Mouse (Mus musculus) ES-Bruce4 (cell line): ENCODE data around the gene Lims1.

Experiments
- CTCF ChIP-seq: IDR thresholded peaks from one replicate; pipeline ENCODE4 v1.8.1; 2011; ENCODE audit warnings: low read depth, low read length
- EP300 ChIP-seq: IDR thresholded peaks from 2 replicates; pipeline ENCODE4 v1.6.1; 2011; ENCODE audit warnings: low read depth, low read length; ENCODE audit not compliant: insufficient read depth
- POLR2A ChIP-seq: IDR thresholded peaks from one replicate; pipeline ENCODE4 v1.8.1; 2011; ENCODE audit warnings: low read length; ENCODE audit not compliant: insufficient read depth

DNA sequence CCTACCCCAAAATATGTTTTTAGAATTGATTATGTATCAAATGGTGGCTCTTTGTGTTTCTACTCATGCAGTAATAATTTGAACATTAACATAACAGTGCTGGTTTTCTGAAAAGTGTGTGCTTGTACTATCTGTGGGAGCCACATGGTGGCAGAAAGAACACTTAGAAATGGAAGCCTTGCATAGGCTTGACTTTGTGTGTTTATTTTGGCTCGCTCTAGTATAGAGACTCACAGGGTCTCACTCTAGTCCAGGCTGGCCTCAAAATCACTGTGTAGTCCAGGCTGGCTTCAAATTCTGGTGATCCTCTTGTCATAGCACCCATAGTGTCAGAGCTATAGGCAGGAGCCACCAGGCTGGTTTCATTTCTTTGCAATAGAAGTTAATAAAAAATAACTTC, 39.5 kb downstream of the Lims1 start:
- TF ChIP-seq EP300, result no peak
- no peak for TF ChIP-seq CTCF
- TF ChIP-seq POLR2A, result no peak
